Mouse (Mus musculus): ENCODE data around the gene Palm.

- TF ChIP-seq CTCF (IDR thresholded peaks at IDR 0.05; ENCODE audit: insufficient read depth, low read length) (no peak), POLR2A (IDR thresholded peaks at IDR 0.05; ENCODE audit: borderline replicate concordance, extremely low read depth, low read depth, low read length) (no peak)
Observed at GRCm38 (mm10) chr10:79820782-79821181, 27.4 kb downstream of the Palm start, which contains the start of gene Misp.
